Mouse (Mus musculus) ES-Bruce4 (cell line): Measurements from ENCODE around the gene Slc7a10.

Source experiments
- CTCF ChIP-seq: IDR thresholded peaks from one replicate; pipeline ENCODE4 v1.8.1; 2011; ENCODE audit warnings: low read depth, low read length
- EP300 ChIP-seq: IDR thresholded peaks from 2 replicates; pipeline ENCODE4 v1.6.1; 2011; ENCODE audit warnings: low read depth, low read length; ENCODE audit not compliant: insufficient read depth
- POLR2A ChIP-seq: IDR thresholded peaks from one replicate; pipeline ENCODE4 v1.8.1; 2011; ENCODE audit warnings: low read length; ENCODE audit not compliant: insufficient read depth

DNA sequence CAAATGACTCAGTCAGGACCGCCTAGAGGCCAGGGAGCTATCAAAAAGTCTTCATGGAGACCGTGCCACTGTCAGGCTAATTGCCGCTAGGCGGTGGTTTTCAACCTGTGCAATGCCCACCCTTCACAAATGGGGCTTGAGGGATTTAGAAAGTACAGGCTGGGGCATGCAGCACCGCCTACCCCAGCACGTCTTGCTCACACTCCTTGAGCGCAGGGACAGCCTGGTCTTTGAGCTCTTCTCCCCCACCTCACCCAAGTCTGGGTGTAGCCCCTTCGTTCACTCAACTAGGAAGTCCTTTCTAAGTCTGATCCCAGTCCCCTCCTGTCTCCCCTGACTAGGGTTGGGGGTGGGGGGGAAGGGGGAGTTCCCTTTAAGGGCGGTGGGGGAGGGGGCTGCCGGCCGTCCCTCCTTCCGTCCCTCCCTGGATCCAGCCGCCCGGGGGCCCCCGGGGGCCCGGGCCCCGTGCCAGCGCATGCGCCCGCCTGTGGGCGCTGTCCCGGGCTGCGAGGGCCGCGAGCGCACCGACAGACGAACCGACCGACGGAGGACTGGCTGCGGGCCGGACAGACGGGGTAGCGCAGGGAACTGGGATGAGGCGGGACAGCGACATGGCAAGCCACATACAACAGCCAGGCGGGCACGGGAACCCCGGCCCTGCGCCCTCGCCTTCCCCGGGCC, at the start of gene Slc7a10:
- no peak for TF ChIP-seq EP300
- no peak for TF ChIP-seq POLR2A
- no peak for TF ChIP-seq CTCF
